Mouse (Mus musculus) cerebellum, adult 11 months (tissue): ENCODE results near the gene Trim11.

Experiments used
- DNase-seq: peaks from one replicate; pipeline ENCODE4 v3.0.0; 2022

Trim11 gene

GRCm38 (mm10) chr11:58957226-58957914 is 20.5 kb upstream of the Trim11 start:
- no peak for DNase-seq

- no peak for DNase-seq
These were observed 19.4 kb upstream of the Trim11 start for GRCm38 (mm10) chr11:58958536-58958935.

- no peak for DNase-seq
These were observed 18.6 kb upstream of the Trim11 start for GRCm38 (mm10) chr11:58959186-58959825.

DNA sequence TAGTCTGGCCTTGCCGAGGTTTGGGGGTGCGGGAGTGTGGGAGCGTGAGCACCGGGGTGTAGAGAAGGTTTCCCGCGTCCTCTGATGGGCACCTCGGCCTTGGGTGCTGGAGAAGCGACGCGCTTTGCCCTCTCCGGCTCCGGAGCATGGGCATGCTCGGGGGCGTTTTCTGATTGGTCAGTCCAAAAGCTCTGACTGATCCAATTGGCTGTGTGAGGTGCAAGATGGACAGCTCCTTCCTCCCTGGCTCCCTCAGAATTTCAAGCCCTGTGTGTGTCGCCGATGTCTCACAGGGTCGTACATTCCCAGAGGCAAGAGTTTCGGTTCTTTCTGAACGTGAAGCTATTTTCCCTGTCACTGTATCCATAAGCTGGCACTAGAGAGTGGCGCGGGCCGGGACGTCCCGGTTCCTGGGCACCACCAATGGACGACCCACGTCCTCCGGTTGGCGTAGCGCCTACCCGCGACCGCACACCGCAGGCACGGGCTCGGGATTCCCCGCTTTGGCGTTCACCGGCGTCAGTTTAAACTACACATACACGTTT is 17.9 kb upstream of the Trim11 start:
- peak; percentile 88 for DNase-seq

DNA sequence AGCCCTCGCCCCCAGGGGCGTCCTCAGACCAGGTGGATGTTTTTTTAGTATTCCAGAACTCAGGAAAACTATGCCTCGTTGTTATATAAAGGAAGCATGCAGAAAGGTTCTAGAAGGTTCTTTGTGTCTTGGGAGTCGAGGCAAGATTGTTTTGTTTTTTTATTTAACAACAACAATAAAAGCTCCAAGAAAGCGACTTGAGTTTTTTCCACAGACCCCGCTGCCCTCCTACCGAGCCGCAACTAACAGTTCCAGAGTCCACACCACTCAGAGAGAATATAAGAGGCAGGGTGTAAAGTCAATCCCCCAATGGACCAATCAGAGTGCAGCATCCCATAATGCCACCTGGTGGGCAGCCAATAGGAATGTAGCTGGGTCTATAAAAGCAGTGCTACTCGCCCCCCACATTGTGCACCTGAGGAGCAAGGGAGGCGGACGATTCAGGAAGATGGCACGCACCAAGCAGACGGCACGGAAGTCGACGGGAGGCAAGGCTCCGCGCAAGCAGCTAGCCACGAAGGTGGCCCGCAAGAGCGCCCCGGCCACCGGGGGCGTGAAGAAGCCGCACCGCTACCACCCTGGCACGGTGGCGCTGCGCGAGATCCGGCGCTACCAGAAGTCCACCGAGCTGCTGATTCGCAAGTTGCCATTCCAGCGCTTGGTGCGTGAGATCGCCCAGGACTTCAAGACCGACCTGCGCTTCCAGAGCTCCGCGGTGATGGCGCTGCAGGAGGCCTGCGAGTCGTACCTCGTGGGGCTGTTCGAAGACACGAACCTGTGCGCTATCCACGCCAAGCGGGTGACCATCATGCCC is 16.3 kb upstream of the Trim11 start:
- no peak for DNase-seq

- no peak for DNase-seq
These were observed 14.3 kb upstream of the Trim11 start for GRCm38 (mm10) chr11:58963543-58963942.

GRCm38 (mm10) chr11:58964216-58964615 is 13.7 kb upstream of the Trim11 start:
- no peak for DNase-seq

- DNase-seq = no peak
These were observed 12.7 kb upstream of the Trim11 start for GRCm38 (mm10) chr11:58965001-58965760.

GRCm38 (mm10) chr11:58967346-58967745 is 10.5 kb upstream of the Trim11 start:
- DNase-seq = no peak

DNA sequence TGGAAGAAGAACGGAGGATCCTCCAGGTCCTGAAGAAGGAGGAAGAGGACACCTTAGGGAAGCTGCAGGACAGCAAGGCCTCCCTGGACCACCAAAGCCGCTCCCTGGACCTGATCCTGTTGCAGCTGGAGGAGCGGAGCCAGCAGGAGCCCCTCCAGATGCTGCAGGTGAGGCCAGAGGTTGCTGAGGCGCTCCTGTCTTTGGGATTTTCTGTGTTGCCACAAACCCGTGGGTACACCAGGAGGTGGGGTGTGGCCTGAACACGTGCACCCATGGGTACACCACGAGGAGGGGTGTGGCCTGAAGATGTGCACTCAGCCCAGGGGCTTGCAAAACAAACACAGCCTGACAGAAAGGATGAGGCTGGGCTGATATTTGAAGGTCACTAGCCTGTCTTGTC is 9.3 kb upstream of the Trim11 start:
- no peak for DNase-seq

DNA sequence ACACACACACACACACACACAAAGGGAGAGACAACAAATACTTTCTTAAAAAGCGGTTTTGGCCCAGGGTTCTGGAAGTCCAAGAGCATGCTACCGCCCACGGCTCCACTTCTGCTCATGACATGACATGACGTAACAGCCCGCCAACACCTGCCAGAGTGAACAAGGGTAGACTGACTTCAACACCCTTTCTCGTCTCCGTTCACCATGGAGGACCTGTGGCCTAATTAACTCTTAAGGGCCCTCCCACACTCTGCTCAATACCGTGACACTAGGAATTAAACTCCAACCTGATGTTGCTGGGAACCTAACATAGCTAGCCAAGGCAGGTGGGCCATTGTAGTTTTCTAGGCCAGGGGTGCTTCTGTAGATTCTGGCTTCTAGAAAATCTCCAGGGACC is 8.9 kb upstream of the Trim11 start:
- DNase-seq = no peak

- DNase-seq = no peak
These were observed 8.2 kb upstream of the Trim11 start for GRCm38 (mm10) chr11:58969659-58970058.

DNA sequence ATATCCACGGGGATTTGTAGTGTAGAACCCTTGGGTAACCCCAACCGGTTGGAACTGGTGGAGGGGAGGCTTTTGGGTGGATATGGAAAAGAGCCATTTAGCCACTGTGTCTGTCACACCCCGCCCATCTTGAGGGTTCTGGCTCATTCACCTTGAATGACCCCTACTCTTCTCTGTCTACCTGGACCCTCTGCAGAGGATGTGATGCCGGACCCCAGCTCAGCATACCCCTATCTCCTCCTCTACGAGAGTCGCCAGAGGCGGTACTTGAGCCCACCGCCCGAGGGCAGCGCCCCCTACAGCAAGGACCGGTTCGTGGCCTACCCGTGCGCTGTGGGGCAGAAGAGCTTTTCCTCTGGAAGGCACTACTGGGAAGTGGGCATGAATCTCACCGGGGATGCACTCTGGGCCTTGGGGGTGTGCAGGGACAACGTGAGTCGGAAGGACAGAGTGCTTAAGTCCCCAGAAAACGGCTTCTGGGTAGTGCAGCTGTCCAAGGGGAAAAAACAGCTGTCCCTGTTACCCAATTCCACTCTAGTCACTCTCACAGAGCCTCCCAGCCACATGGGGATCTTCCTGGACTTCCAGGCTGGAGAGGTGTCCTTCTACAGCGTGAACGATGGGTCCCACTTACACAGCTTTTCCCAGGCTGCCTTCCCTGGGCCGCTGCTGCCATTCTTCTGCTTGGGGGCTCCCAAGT is 6.9 kb upstream of the Trim11 start:
- no peak for DNase-seq

- DNase-seq = no peak
These were observed 6.1 kb upstream of the Trim11 start for GRCm38 (mm10) chr11:58971796-58972195.

GRCm38 (mm10) chr11:58974414-58974813 is 3.5 kb upstream of the Trim11 start:
- DNase-seq = no peak

DNA sequence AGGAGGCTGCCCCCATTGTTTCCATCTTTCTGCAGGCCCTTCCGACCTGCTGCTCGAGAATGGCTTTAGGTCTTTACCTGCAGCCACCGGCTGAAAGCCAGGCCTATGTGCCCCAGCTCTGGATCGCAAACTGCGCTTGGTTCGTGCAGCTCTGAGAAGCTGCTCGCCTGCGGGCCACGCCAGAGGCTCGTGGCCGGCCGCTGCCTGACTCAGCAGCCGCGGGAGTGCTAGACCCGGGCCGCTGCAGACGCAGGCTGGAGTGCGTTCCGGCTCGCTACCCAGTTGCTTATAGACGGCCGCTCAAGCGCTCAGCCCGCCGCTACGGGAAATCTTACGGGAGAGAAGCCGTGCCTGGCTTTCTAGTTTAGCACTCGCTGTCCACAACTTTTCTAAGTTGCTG is 743 bp upstream of the Trim11 start:
- DNase-seq = no peak

GRCm38 (mm10) chr11:58977607-58978026 is 276 bp upstream of the Trim11 start:
- no peak for DNase-seq

- no peak for DNase-seq
These were observed 775 bp downstream of the Trim11 start for GRCm38 (mm10) chr11:58978706-58979030.

GRCm38 (mm10) chr11:58979183-58979582 is 1.3 kb downstream of the Trim11 start:
- DNase-seq = no peak

- DNase-seq = no peak
These were observed 1.8 kb downstream of the Trim11 start for GRCm38 (mm10) chr11:58979661-58980060.

GRCm38 (mm10) chr11:58980381-58980990 is 2.6 kb downstream of the Trim11 start:
- DNase-seq = no peak
